Mouse (Mus musculus) forebrain, embryonic 16.5 days (tissue): ENCODE data around the gene Ahcyl2. TPM values are rescaled to one million over a fixed set of nuclear protein-coding genes. Genes with fewer than 3 reads are reported as not detected.

Experiments used
- ATAC-seq: fragments of 200-750 bp; cut with Nextera tagmentation; 2 replicates; pipeline ENCODE4 v1.8.0; 2017; ENCODE audit warnings: mild to moderate bottlenecking, moderate library complexity
- H3K27ac ChIP-seq: fragments of 300-500 bp; sonication (generic); 2 replicates; pipeline ENCODE4 v1.5.1; 2014; ENCODE audit warnings: low read length, control low read depth
- H3K27me3 ChIP-seq: fragments of 300-500 bp; sonication (generic); replicated peaks from 2 replicates; pipeline ENCODE4 v1.6.1; 2014; ENCODE audit warnings: low read length; ENCODE audit not compliant: control insufficient read depth, insufficient read depth
- H3K36me3 ChIP-seq: fragments of 300-500 bp; sonication (generic); 2 replicates; pipeline ENCODE4 v1.6.1; 2014; ENCODE audit not compliant: control insufficient read depth, insufficient read depth
- H3K4me1 ChIP-seq: fragments of 300-500 bp; sonication (generic); replicated peaks from 2 replicates; pipeline ENCODE4 v1.6.1; 2014; ENCODE audit warnings: low read length; ENCODE audit not compliant: control insufficient read depth, insufficient read depth
- H3K4me2 ChIP-seq: fragments of 300-500 bp; sonication (generic); 2 replicates; pipeline ENCODE4 v1.6.1; 2014; ENCODE audit warnings: mild to moderate bottlenecking, low read length, control low read depth
- H3K4me3 ChIP-seq: fragments of 300-500 bp; sonication (generic); replicated peaks from 2 replicates; pipeline ENCODE4 v1.5.1; 2014; ENCODE audit warnings: mild to moderate bottlenecking, low read length, control low read depth
- H3K9ac ChIP-seq: fragments of 300-500 bp; sonication (generic); replicated peaks from 2 replicates; pipeline ENCODE4 v1.6.1; 2014; ENCODE audit warnings: low read depth, low read length, control low read depth
- H3K9me3 ChIP-seq: fragments of 300-500 bp; sonication (generic); 2 replicates; pipeline ENCODE4 v1.6.1; 2016; ENCODE audit warnings: low read length; ENCODE audit not compliant: control insufficient read depth
- WGBS: fragments of 180-500 bp; shearing (Covaris S2); extraction: QIAGEN DNeasy Blood & Tissue Kit; methylation state at CpG from one replicate; pipeline ENCODE4 v1.1.7; 2014; 5-methylcytosine and 5-hydroxymethylcytosine counted together
- polyA plus RNA-seq: library from polyadenylated mRNA; unstranded; fragments of >200 nt; fragmentation: Nextera tagmentation; extraction: Ambion mirVana; gene quantifications from 2 replicates; pipeline ENCODE4 v1.2.1, GENCODE M21; 2015

Ahcyl2 gene
- polyA plus RNA-seq, 1 experiment from 2014 or later = 17.0 TPM

GRCm38 (mm10) chr6:29850747-29851146, 82.9 kb downstream of the Ahcyl2 start:
- no peaks in the 10 kb centered on the region for H3K27me3 ChIP-seq
- H3K27ac ChIP-seq = no peak overlapping the region
- H3K4me1 ChIP-seq = peaks cover 2% of the 10 kb centered on the region; the same call in 1 of the 2 replicates
- no peak overlapping the region for H3K4me2 ChIP-seq
- no peak overlapping the region for H3K4me3 ChIP-seq
- ATAC-seq = no peak
- 58% methylated on average over 2 of the region's 2 CpGs for WGBS
- H3K9me3 ChIP-seq = no peaks in the 10 kb centered on the region
- no peaks in the 10 kb centered on the region for H3K36me3 ChIP-seq
- no peak overlapping the region for H3K9ac ChIP-seq

- Histone ChIP-seq H3K9me3 (no peaks in the 10 kb centered on the region), H3K27me3 (no peaks in the 10 kb centered on the region), H3K27ac (no peak overlapping the region), H3K4me2 (no peak overlapping the region), H3K4me3 (no peak overlapping the region), H3K36me3 (no peaks in the 10 kb centered on the region), H3K4me1 (peaks cover 2% of the 10 kb centered on the region; the same call in 1 of the 2 replicates), H3K9ac (no peak overlapping the region)
- WGBS = 80% methylated on average over 3 of the region's 3 CpGs
- no peak for ATAC-seq
These were observed 84.1 kb downstream of the Ahcyl2 start for GRCm38 (mm10) chr6:29851873-29852272.

GRCm38 (mm10) chr6:29853213-29853899, 85.5 kb downstream of the Ahcyl2 start:
- Histone ChIP-seq H3K4me1 (peaks cover 2% of the 10 kb centered on the region; the same call in 1 of the 2 replicates), H3K27me3 (no peaks in the 10 kb centered on the region), H3K9me3 (no peaks in the 10 kb centered on the region), H3K27ac (no peak overlapping the region), H3K4me3 (no peak overlapping the region), H3K4me2 (no peak overlapping the region), H3K9ac (peak overlapping the region; percentile 55), H3K36me3 (no peaks in the 10 kb centered on the region)
- peak; percentile 84 for ATAC-seq
- WGBS = 42% methylated on average over 12 of the region's 12 CpGs

- ATAC-seq = no peak
- Histone ChIP-seq H3K4me2 (no peak overlapping the region), H3K36me3 (no peaks in the 10 kb centered on the region), H3K4me3 (no peak overlapping the region), H3K9ac (no peak overlapping the region), H3K27ac (no peak overlapping the region), H3K4me1 (peaks cover 2% of the 10 kb centered on the region; the same call in 1 of the 2 replicates), H3K9me3 (no peaks in the 10 kb centered on the region), H3K27me3 (no peaks in the 10 kb centered on the region)
- WGBS = 93% methylated on average over 6 of the region's 6 CpGs
These were observed 86.1 kb downstream of the Ahcyl2 start for GRCm38 (mm10) chr6:29853900-29854390.

GRCm38 (mm10) chr6:29858619-29859018, 90.8 kb downstream of the Ahcyl2 start:
- H3K27ac ChIP-seq = no peak overlapping the region
- H3K4me3 ChIP-seq = no peak overlapping the region
- no peaks in the 10 kb centered on the region for H3K36me3 ChIP-seq
- no peak overlapping the region for H3K4me2 ChIP-seq
- 75% methylated on average over 6 of the region's 6 CpGs for WGBS
- H3K9me3 ChIP-seq = no peaks in the 10 kb centered on the region
- ATAC-seq = no peak
- no peak overlapping the region for H3K9ac ChIP-seq
- no peaks in the 10 kb centered on the region for H3K27me3 ChIP-seq
- no peaks in the 10 kb centered on the region for H3K4me1 ChIP-seq

GRCm38 (mm10) chr6:29859344-29859743, 91.5 kb downstream of the Ahcyl2 start:
- WGBS = 31% methylated on average over 4 of the region's 4 CpGs

GRCm38 (mm10) chr6:29860238-29860637, 92.4 kb downstream of the Ahcyl2 start:
- H3K4me2 ChIP-seq = no peak overlapping the region
- ATAC-seq = no peak
- 80% methylated on average over 3 of the region's 3 CpGs for WGBS
- no peak overlapping the region for H3K4me3 ChIP-seq
- no peak overlapping the region for H3K9ac ChIP-seq
- no peaks in the 10 kb centered on the region for H3K27me3 ChIP-seq
- H3K4me1 ChIP-seq = no peaks in the 10 kb centered on the region
- H3K27ac ChIP-seq = no peak overlapping the region
- no peaks in the 10 kb centered on the region for H3K36me3 ChIP-seq
- H3K9me3 ChIP-seq = no peaks in the 10 kb centered on the region

More at GRCm38 (mm10) chr6:29859344-29859743, 91.5 kb downstream of the Ahcyl2 start:
- Histone ChIP-seq H3K4me2 (no peak overlapping the region), H3K36me3 (no peaks in the 10 kb centered on the region), H3K9ac (no peak overlapping the region), H3K4me1 (no peaks in the 10 kb centered on the region), H3K27me3 (no peaks in the 10 kb centered on the region), H3K27ac (no peak overlapping the region), H3K9me3 (no peaks in the 10 kb centered on the region), H3K4me3 (no peak overlapping the region)
- ATAC-seq = no peak

- H3K9me3 ChIP-seq = no peaks in the 10 kb centered on the region
- H3K36me3 ChIP-seq = no peaks in the 10 kb centered on the region
- 96% methylated on average over 2 of the region's 2 CpGs for WGBS
- H3K4me3 ChIP-seq = no peak overlapping the region
- no peaks in the 10 kb centered on the region for H3K4me1 ChIP-seq
- H3K27me3 ChIP-seq = no peaks in the 10 kb centered on the region
- H3K9ac ChIP-seq = no peak overlapping the region
- ATAC-seq = no peak
- H3K27ac ChIP-seq = no peak overlapping the region
- H3K4me2 ChIP-seq = no peak overlapping the region
These were observed 97.1 kb downstream of the Ahcyl2 start for GRCm38 (mm10) chr6:29864926-29865325.

- no peak for ATAC-seq
- no peaks in the 10 kb centered on the region for H3K9me3 ChIP-seq
- H3K27ac ChIP-seq = no peak overlapping the region
- 63% methylated on average over 9 of the region's 9 CpGs for WGBS
- no peaks in the 10 kb centered on the region for H3K4me1 ChIP-seq
- H3K4me3 ChIP-seq = no peak overlapping the region
- no peaks in the 10 kb centered on the region for H3K36me3 ChIP-seq
- H3K27me3 ChIP-seq = no peaks in the 10 kb centered on the region
- no peak overlapping the region for H3K9ac ChIP-seq
- no peak overlapping the region for H3K4me2 ChIP-seq
These were observed 99.3 kb downstream of the Ahcyl2 start for GRCm38 (mm10) chr6:29866935-29867724.
